Mouse (Mus musculus) liver, embryonic 11.5 days (tissue): Measurements from ENCODE around the gene Dbi. TPM values are rescaled to one million over a fixed set of nuclear protein-coding genes. Genes with fewer than 3 reads are reported as not detected.
"Not testable (repeated sequence)": the region's sequence is repeated elsewhere in the genome, so short reads cannot be mapped to it uniquely, and the experiment has no call there.

Source experiments
- ATAC-seq: fragments of 200-750 bp; cut with Nextera tagmentation; replicated peaks from 2 replicates; pipeline ENCODE4 v1.8.0; 2017; ENCODE audit warnings: moderate number of reproducible peaks, mild to moderate bottlenecking, moderate TSS enrichment, moderate library complexity; ENCODE audit not compliant: low FRiP score
- DNase-seq: peaks from one replicate; pipeline ENCODE4 v3.0.0-alpha.2; 2017; ENCODE audit warnings: low spot score
- H3K27ac ChIP-seq: fragments of 300-500 bp; sonication (generic); 2 replicates; pipeline ENCODE4 v1.5.1; 2014; ENCODE audit warnings: mild to moderate bottlenecking, low read depth, low read length, control low read depth
- H3K27me3 ChIP-seq: fragments of 300-500 bp; sonication (generic); replicated peaks from 2 replicates; pipeline ENCODE4 v1.6.1; 2014; ENCODE audit warnings: low read length, mixed read lengths; ENCODE audit not compliant: control insufficient read depth, insufficient read depth
- H3K36me3 ChIP-seq: fragments of 300-500 bp; sonication (generic); 2 replicates; pipeline ENCODE4 v1.6.1; 2014; ENCODE audit warnings: mild to moderate bottlenecking, low read length, moderate library complexity, mixed read lengths; ENCODE audit not compliant: control insufficient read depth, insufficient read depth
- H3K4me1 ChIP-seq: fragments of 300-500 bp; sonication (generic); replicated peaks from 2 replicates; pipeline ENCODE4 v1.6.1; 2014; ENCODE audit warnings: low read length, mixed read lengths; ENCODE audit not compliant: control insufficient read depth, insufficient read depth
- H3K4me2 ChIP-seq: fragments of 300-500 bp; sonication (generic); 2 replicates; pipeline ENCODE4 v1.6.1; 2014; ENCODE audit warnings: mild to moderate bottlenecking, control low read depth, moderate library complexity
- H3K4me3 ChIP-seq: fragments of 300-500 bp; sonication (generic); 2 replicates; pipeline ENCODE4 v1.5.1; 2014; ENCODE audit warnings: low read depth, low read length, control low read depth
- H3K9ac ChIP-seq: fragments of 300-500 bp; sonication (generic); 2 replicates; pipeline ENCODE4 v1.6.1; 2014; ENCODE audit warnings: low read depth, low read length, control low read depth
- H3K9me3 ChIP-seq: fragments of 300-500 bp; sonication (generic); 2 replicates; pipeline ENCODE4 v1.6.1; 2016; ENCODE audit warnings: low read length, inconsistent platforms, mixed read lengths; ENCODE audit not compliant: control insufficient read depth
- WGBS: fragments of 180-500 bp; shearing (Covaris S2); extraction: QIAGEN DNeasy Blood & Tissue Kit; methylation state at CpG from one replicate; pipeline ENCODE4 v1.1.7; 2014; 5-methylcytosine and 5-hydroxymethylcytosine counted together
- polyA plus RNA-seq: library from polyadenylated mRNA; unstranded; fragments of >200 nt; fragmentation: Nextera tagmentation; extraction: Ambion mirVana; gene quantifications from 2 replicates; pipeline ENCODE4 v1.2.1, GENCODE M21; 2014

Gene Dbi
- polyA plus RNA-seq, 1 experiment from 2014 or later = 569 TPM

DNA sequence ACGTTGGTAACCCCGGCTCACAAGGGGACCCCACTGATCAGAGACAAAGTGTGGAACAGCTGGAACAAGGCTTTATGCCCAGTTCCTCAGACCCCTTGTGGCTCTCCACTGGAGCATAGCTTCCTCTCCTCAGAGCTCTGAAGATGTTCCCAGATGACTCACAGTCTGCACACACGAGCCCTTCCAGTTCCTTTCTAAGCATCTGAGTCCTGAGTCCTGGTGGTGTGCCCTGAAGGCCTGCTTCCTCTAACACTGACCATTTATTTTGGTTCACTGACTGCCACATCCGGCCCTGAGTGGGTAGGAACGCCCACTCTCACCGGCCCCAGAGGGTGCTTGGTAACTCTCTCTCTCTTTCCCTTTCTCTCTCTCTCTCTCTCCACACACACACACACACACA is 21.4 kb downstream of the Dbi start:
- 53% methylated on average over 6 of the region's 6 CpGs for WGBS
- Histone ChIP-seq H3K4me1 (peaks cover 3% of the 10 kb centered on the region; the same call in 1 of the 2 replicates), H3K4me3 (no peak overlapping the region), H3K36me3 (no peaks in the 10 kb centered on the region), H3K9ac (no peak overlapping the region), H3K9me3 (no peaks in the 10 kb centered on the region), H3K27me3 (no peaks in the 10 kb centered on the region), H3K27ac (no peak overlapping the region), H3K4me2 (no peak overlapping the region)
- ATAC-seq (no peak; the same call in 1 of the 2 replicates), DNase-seq (no peak)

DNA sequence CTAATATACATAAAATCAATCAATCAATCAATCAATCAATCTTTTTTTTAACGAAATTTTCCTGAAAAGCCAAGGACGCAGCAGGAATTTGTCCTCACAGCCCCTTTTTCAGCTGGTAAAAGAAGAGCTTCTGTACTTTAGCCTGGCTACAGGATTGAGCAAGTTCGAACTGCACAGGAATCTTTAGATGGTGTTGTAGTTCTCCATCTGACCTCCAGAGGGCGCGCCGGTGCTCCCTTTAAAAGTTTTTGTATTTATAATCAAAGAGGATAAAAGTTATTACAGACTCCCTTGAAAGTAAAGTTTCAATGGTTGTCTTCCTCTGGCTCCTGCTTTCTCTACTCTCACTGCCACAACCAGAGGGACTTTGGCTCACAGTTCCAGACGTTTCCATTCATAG is 22.6 kb downstream of the Dbi start:
- Histone ChIP-seq H3K27ac (no peak overlapping the region), H3K9me3 (no peaks in the 10 kb centered on the region), H3K4me3 (no peak overlapping the region), H3K4me2 (no peak overlapping the region), H3K27me3 (no peaks in the 10 kb centered on the region), H3K9ac (no peak overlapping the region), H3K4me1 (peaks cover 3% of the 10 kb centered on the region; the same call in 1 of the 2 replicates), H3K36me3 (no peaks in the 10 kb centered on the region)
- 14% methylated on average over 7 of the region's 7 CpGs for WGBS
- no peak for DNase-seq
- no peak for ATAC-seq

DNA sequence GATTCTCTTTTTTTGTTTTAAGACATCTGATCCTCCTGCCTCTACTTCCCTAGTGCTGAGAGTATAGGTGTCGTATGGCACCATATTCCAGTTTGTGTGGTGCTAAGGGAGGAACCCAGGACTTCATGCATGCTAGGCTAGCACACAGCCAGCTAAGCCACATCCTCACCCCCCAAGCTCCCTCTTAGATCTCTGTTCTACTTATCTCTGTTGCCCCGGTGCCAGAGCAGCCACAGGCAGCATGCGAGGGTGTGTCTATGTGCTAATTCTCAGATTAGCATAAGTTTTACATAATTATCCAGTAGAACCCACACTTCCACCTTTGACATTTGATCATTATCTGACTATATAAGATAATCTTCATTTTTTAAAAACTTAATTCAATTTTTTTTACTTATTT is 26.0 kb downstream of the Dbi start:
- peaks cover 3% of the 10 kb centered on the region; the same call in 1 of the 2 replicates for H3K4me1 ChIP-seq
- H3K4me2 ChIP-seq = no peak overlapping the region
- H3K4me3 ChIP-seq = no peak overlapping the region
- no peaks in the 10 kb centered on the region for H3K27me3 ChIP-seq
- peak; percentile 65; the same call in 1 of the 2 replicates for ATAC-seq
- no peak overlapping the region for H3K9ac ChIP-seq
- H3K9me3 ChIP-seq = no peaks in the 10 kb centered on the region
- no peak overlapping the region for H3K27ac ChIP-seq
- H3K36me3 ChIP-seq = no peaks in the 10 kb centered on the region
- DNase-seq = no peak
- 44% methylated on average over 3 of the region's 3 CpGs for WGBS

DNA sequence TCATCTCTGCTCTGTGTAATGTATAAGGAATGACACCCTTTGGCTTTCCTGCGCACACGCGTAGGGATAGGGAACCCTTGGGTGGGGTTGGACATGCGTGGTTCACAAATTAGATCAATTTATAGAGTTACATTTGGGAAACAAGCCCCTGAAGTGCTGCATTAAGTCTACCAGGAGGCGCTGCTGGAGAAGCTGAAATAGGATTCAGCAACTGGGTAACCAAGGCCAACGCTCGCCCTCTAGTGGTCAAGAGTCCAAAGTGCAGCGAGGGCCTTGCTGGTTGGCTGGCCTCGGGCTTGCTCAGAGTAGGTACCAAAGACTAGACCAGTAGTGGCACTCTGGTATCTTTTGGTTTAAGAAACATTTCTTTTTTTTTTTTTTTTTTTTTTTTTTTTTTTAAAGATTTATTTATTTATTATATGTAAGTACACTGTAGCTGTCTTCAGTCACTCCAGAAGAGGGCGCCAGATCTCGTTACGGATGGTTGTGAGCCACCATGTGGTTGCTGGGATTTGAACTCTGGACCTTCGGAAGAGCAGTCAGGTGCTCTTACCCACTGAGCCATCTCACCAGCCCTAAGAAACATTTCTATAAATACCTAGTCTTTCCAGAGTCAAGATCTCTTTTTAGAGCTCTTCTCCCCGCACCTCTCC is 27.3 kb downstream of the Dbi start:
- WGBS = 56% methylated on average over 11 of the region's 14 CpGs

DNA sequence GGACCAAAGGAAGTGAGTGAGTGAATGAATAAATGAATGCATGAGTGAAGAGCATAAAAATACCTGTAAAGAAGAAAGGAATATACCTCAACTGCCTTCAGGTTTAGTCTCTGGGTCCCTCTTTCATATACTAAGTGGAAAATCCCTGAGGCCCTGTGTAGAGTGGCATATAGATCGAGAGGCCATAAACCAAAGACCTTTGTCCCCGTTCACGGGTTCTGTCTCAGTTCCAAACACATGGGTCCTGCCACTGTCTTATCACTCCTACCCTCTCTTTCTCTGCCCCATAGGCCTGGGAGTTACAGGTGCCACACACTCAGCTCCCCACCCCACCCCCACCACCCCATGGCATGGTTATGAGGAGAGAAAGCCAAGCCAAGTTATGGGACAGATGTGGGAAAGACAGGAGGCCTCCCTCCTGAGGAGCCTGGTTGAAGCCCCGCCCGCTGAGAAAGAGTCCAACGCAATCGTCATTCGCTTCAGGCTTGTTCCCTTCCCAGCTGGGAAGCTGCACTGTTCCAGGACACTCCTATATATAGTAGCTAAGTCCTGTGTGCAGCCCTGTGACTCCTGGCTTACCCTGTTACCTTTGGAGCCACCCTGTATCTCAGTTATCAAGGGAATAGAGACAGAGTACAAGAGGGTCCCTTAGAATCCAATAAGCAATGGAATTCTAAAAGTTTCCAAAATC is 29.9 kb downstream of the Dbi start:
- DNase-seq = no peak
- no peak for ATAC-seq
- Histone ChIP-seq H3K4me3 (no peak overlapping the region), H3K27ac (no peak overlapping the region), H3K4me1 (peaks cover 3% of the 10 kb centered on the region; the same call in 1 of the 2 replicates), H3K27me3 (no peaks in the 10 kb centered on the region), H3K9me3 (no peaks in the 10 kb centered on the region), H3K4me2 (no peak overlapping the region), H3K9ac (no peak overlapping the region), H3K36me3 (no peaks in the 10 kb centered on the region)
- WGBS = 87% methylated on average over 8 of the region's 8 CpGs

More for the DNA sequence above, 27.3 kb downstream of the Dbi start:
- not testable (repeated sequence) for H3K4me3 ChIP-seq, H3K4me1 ChIP-seq, H3K9me3 ChIP-seq, H3K27ac ChIP-seq, H3K27me3 ChIP-seq, H3K36me3 ChIP-seq, H3K9ac ChIP-seq, H3K4me2 ChIP-seq
- peak; percentile 32; the same call in 1 of the 2 replicates for ATAC-seq
- DNase-seq = peak; percentile 77

DNA sequence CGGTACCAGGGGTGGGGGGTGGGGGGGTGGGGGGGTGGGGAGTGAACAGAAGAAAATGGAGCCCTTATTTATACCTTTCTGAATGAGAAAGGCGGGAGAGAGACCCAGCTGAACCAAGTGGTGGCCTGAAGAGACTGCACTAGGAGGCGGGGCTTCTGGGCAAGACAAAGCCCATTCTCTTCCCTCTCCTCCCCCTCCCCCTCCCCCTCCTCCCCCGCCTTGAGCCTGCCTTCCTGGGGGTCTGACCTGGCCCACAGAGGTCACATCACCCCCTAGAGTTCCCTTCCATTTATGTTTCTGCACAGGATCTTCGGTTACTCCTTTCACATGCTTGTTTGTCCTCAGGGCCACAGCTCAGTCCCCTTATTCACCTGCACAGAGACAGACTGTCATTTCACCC is 31.7 kb downstream of the Dbi start:
- H3K4me2 ChIP-seq = no peak overlapping the region
- H3K27ac ChIP-seq = no peak overlapping the region
- H3K9ac ChIP-seq = no peak overlapping the region
- H3K4me3 ChIP-seq = no peak overlapping the region
- no peaks in the 10 kb centered on the region for H3K9me3 ChIP-seq
- WGBS = 37% methylated on average over 4 of the region's 5 CpGs
- H3K27me3 ChIP-seq = no peaks in the 10 kb centered on the region
- no peaks in the 10 kb centered on the region for H3K36me3 ChIP-seq
- DNase-seq = no peak
- ATAC-seq = no peak
- H3K4me1 ChIP-seq = no peaks in the 10 kb centered on the region

DNA sequence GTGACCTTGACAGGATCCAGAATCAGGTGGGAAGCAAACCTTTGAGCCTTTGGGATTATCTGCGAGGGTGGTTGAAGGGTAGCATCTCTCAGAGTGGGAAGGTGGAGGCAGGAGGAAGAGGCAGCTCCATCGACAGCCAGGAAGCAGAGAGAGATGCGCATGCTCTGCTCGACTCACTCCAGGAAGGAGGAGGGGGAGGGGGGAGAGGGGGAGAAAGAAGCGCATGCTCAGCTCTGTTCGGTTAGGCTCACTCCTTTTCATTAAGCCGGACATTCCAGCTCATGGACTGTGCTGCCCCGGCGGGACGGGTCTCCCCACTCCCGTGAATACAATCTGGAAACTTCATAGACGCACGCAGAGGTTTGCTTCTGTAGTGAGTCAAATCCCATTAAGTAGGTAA is 34.2 kb downstream of the Dbi start:
- no peak overlapping the region for H3K27ac ChIP-seq
- H3K4me1 ChIP-seq = peaks cover 8% of the 10 kb centered on the region; the same call in 1 of the 2 replicates
- 58% methylated on average over 13 of the region's 13 CpGs for WGBS
- H3K36me3 ChIP-seq = no peaks in the 10 kb centered on the region
- no peak for DNase-seq
- H3K4me3 ChIP-seq = no peak overlapping the region
- no peaks in the 10 kb centered on the region for H3K27me3 ChIP-seq
- no peak overlapping the region for H3K4me2 ChIP-seq
- no peaks in the 10 kb centered on the region for H3K9me3 ChIP-seq
- ATAC-seq = no peak
- no peak overlapping the region for H3K9ac ChIP-seq

DNA sequence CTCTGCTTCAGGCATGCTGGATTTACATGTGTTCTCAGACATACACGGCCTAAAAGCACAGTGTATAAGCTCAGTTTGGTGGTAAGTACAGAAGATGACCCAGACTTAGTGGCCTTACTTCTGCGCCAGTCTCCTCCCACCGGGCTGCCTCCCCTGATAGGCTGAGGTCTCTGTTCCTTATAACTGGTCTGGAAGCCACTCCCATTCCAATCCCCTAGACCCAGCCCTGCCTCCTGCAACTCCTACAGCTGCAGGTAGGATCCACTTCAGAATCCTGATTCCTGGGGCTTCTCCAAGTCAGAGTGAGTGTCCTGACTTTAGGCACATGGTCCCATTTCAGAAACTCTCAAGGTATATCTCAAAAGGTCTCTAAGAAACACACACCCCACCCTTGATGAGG is 35.2 kb downstream of the Dbi start:
- no peak overlapping the region for H3K4me2 ChIP-seq
- 61% methylated on average over 3 of the region's 3 CpGs for WGBS
- ATAC-seq = no peak

More for the DNA sequence above, 35.2 kb downstream of the Dbi start:
- no peak overlapping the region for H3K4me3 ChIP-seq
- no peaks in the 10 kb centered on the region for H3K9me3 ChIP-seq
- no peak overlapping the region for H3K27ac ChIP-seq
- H3K36me3 ChIP-seq = no peaks in the 10 kb centered on the region
- no peaks in the 10 kb centered on the region for H3K27me3 ChIP-seq
- no peak for DNase-seq
- peaks cover 8% of the 10 kb centered on the region; the same call in 1 of the 2 replicates for H3K4me1 ChIP-seq
- no peak overlapping the region for H3K9ac ChIP-seq
